Mouse (Mus musculus) MEL (cell line): ENCODE data around the gene Elof1.
A peak's percentile ranks its signal among the peaks of the same experiment; 100 is the strongest.

Experiments used
- EP300 ChIP-seq, 2 experiments: IDR thresholded peaks; 2 replicates each; pipeline ENCODE4 v1.6.1; 2011; ENCODE audit warnings: improper control_type of control experiment in 2 of 2, low read length in 2 of 2, low read depth in 1 of 2, mild to moderate bottlenecking in 1 of 2
- ZNF384 ChIP-seq: IDR thresholded peaks from 2 replicates; pipeline ENCODE4 v1.6.1; 2012; ENCODE audit warnings: low read depth, mild to moderate bottlenecking, inconsistent platforms, low read length, improper control_type of control experiment

DNA sequence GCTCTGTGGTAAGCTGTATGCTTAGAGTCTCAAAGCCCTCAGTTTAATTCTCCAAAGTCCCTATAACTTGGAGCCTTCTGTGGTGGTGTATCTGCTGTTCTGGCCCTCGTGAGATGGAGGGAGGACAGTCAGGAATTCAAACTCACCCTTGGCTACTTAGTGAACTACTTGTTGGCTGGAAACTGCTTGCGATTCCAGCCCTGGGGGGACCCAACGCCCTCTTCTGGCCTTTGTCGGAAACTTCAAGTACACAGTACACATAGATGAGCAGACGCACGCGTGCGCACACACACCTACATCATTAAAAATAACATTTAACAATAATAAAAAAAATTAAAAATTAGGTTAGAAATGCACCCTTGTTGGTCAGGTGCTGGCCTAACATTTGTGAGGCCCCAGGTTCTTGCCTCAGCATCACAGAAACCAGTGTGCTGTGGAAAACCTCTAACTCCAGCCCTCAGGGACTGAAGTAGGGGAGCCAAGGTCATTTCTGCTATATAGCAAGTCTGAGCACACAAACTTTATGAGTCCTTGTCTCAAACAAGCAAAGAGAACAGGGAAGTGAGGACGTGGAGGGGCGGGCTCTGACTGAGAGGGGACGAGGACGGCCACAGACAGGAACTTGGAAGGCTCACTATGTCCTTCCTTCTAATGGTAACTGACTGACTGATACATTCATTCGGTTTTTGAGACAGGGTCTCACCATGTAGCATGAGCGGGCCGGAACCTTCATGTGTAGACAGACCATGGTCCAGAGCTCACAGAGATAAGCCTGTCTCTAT lies 8.5 kb upstream of the Elof1 start:
- TF ChIP-seq ZNF384 (no peak), EP300 (IDR thresholded peaks at IDR 0.05; ENCODE audit: low read depth in 1 of 2, low read length in 2 of 2) (peak in 1 of 2 experiments; percentile 19; a peak in 1 of 4 replicates)
